Mouse (Mus musculus) erythroblast, embryonic 14.5 days (primary cell): ENCODE data around the gene Itgb1bp1. TPM values are rescaled to one million over a fixed set of nuclear protein-coding genes. Genes with fewer than 3 reads are reported as not detected.

ENCODE experiments used
- H3K27me3 ChIP-seq: 2 replicates; pipeline ENCODE4 v1.6.1; 2012; ENCODE audit warnings: inconsistent platforms; ENCODE audit not compliant: control insufficient read depth
- H3K36me3 ChIP-seq: 2 replicates; pipeline ENCODE4 v1.6.1; 2012; ENCODE audit warnings: mild to moderate bottlenecking, inconsistent platforms; ENCODE audit not compliant: control insufficient read depth
- H3K4me1 ChIP-seq: 2 replicates; pipeline ENCODE4 v1.6.1; 2012; ENCODE audit warnings: inconsistent platforms; ENCODE audit not compliant: control insufficient read depth
- H3K4me3 ChIP-seq: replicated peaks from 2 replicates; pipeline ENCODE3; 2012; ENCODE audit warnings: moderate library complexity, mild to moderate bottlenecking, inconsistent platforms
- H3K9me3 ChIP-seq: 2 replicates; pipeline ENCODE4 v1.6.1; 2012; ENCODE audit warnings: low read length, inconsistent platforms, mixed read lengths; ENCODE audit not compliant: control insufficient read depth
- GATA1 ChIP-seq: IDR thresholded peaks from 2 replicates; pipeline ENCODE4 v1.6.1; 2012; ENCODE audit warnings: low read length, inconsistent platforms, mixed read lengths
- TAL1 ChIP-seq: IDR thresholded peaks from 3 replicates; pipeline ENCODE4 v1.6.1; 2012; ENCODE audit warnings: low read length, inconsistent platforms, mixed read lengths
- polyA plus RNA-seq: library from polyadenylated mRNA; stranded (reverse); fragments of >175 nt; gene quantifications from 2 replicates; pipeline ENCODE4 v1.2.3, GENCODE M21; 2012

Gene Itgb1bp1
- polyA plus RNA-seq, 1 experiment = 1.6 TPM

DNA sequence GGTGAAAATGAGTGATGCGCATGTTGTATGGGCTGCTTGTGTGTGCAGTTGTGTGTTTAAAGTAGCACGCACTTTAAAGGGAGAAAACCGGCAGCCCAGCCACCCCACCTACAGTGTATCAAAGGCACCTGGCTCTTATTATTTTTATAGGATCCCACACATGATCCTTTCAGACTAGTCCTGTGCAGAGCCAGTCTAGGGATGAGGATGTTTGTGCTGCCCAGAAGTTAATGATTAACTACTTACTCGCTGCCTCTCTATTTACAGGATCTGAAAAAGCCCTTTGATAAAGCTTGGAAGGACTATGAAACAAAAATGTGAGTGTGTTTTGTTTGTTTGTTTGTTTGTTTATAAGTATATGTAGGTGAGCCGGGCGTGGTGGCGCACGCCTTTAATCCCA lies 85.5 kb downstream of the Itgb1bp1 start:
- Histone ChIP-seq H3K4me1 (peaks cover 5% of the 10 kb centered on the region), H3K4me3 (no peak overlapping the region), H3K9me3 (no peaks in the 10 kb centered on the region), H3K36me3 (no peaks in the 10 kb centered on the region), H3K27me3 (no peaks in the 10 kb centered on the region)
- TF ChIP-seq TAL1 = no peak
- no peak for TF ChIP-seq GATA1

DNA sequence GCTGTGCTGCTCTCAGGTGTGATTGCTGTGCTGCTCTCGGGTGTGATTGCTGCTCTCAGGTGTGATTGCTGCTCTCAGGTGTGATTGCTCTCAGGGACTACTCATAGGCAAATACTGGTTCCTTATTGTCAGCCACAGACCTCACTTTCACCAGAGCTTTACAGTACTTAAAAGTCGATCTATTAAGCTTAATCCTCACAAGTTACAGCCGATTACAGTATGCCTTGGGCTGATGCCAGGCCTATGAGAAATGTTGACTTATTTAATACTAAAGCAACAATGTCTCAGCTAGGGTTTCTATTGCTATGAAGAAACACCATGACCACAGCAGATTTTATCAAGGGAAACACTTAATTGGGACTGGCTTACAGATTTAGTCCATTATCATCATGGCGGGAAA lies 89.7 kb downstream of the Itgb1bp1 start:
- Histone ChIP-seq H3K4me3 (no peak overlapping the region), H3K36me3 (no peaks in the 10 kb centered on the region), H3K4me1 (peaks cover 12% of the 10 kb centered on the region), H3K9me3 (no peaks in the 10 kb centered on the region), H3K27me3 (no peaks in the 10 kb centered on the region)
- TF ChIP-seq TAL1 (no peak), GATA1 (no peak)

GRCm38 (mm10) chr12:21195497-21195896 lies 90.6 kb downstream of the Itgb1bp1 start:
- TF ChIP-seq TAL1 = no peak
- no peak for TF ChIP-seq GATA1
- Histone ChIP-seq H3K4me1 (peaks cover 18% of the 10 kb centered on the region), H3K27me3 (no peaks in the 10 kb centered on the region), H3K4me3 (no peak overlapping the region), H3K9me3 (no peaks in the 10 kb centered on the region), H3K36me3 (no peaks in the 10 kb centered on the region)

GRCm38 (mm10) chr12:21191546-21191945 lies 94.5 kb downstream of the Itgb1bp1 start:
- Histone ChIP-seq H3K4me3 (no peak overlapping the region), H3K9me3 (no peaks in the 10 kb centered on the region), H3K36me3 (no peaks in the 10 kb centered on the region), H3K27me3 (no peaks in the 10 kb centered on the region), H3K4me1 (peaks cover 18% of the 10 kb centered on the region)
- TF ChIP-seq TAL1 = no peak
- no peak for TF ChIP-seq GATA1

Other genes starting within 250 kb of the Itgb1bp1 start
- 0.22 and 0.28 TPM in 2 replicates for gene Cpsf3, start 893 bp downstream of the Itgb1bp1 start, polyA plus RNA-seq
- gene Iah1, start 30.1 kb upstream of the Itgb1bp1 start, polyA plus RNA-seq = 4.9 and 5.7 TPM in 2 replicates
- gene Adam17, start 87.3 kb upstream of the Itgb1bp1 start, polyA plus RNA-seq = 0.50 and 0.58 TPM in 2 replicates
- gene Ywhaq, start 131.4 kb upstream of the Itgb1bp1 start, polyA plus RNA-seq = 1.4 and 1.6 TPM in 2 replicates